Mouse (Mus musculus): ENCODE results near the gene Cxcl15. TPM values are rescaled to one million over a fixed set of nuclear protein-coding genes. Genes with fewer than 3 reads are reported as not detected.

Cxcl15 gene
- 0.03 TPM in 1 of 2 replicates, not detected in the other for polyA plus RNA-seq (2012; rRNA removed)
- not detected in 2 replicates for polyA plus RNA-seq (2014; fragmentation: Nextera tagmentation; extraction: Ambion mirVana)

DNA sequence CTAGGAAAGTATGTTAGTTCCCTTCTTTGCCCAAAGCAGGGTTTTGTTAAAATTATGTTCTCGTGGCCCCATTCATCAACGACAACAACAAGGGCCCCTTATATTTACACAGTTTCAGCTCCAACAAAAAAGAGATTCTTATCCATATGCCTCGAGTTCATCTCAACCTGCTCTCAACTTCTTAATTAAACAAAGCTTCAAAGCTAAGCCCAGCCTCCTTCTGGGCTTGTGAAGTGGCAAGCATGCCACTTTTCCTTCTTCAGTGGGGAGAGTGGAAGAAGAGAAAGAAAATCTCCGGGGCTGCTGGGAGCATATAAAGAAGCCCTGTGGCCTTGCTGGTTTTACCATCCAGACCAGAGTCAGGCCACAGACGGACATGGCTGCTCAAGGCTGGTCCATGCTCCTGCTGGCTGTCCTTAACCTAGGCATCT, at the start of gene Cxcl15:
TSS of gene Cxcl15 (plus strand) at position 340 of the 431 bp plus-strand sequence.
- no peak for ATAC-seq (ENCODE audit: insufficient read depth)
- Histone ChIP-seq H3K4me2 (ENCODE audit: low read depth) (no peak within 1 kb of the TSS), H3K36me3 (replicated peaks; ENCODE audit: control insufficient read depth, insufficient read depth, low read depth) (no peaks in the 10 kb centered on the region)

DNA sequence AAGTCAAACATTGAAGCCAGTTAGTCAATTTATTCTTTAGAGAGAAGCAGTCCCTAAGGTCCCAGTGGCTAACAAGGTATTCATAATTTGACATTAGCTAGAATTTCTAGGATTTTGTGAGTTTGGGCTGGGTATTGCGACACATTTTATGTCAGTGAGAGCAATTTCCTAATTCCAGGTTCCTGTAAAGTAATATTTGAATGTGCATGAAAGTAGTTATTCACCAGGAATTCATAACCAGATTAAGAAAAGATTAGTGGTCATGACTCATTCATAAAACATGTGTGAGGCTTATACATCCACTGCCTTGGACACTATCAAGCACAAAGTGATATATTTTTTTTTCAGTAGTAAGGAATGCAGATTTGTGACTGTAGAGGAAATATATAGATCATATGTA, 40.4 kb upstream of the Cxcl15 start:
- Histone ChIP-seq H3K4me2 (ENCODE audit: low read depth) (no peak overlapping the region), H3K36me3 (replicated peaks; ENCODE audit: control insufficient read depth, insufficient read depth, low read depth) (no peaks in the 10 kb centered on the region), H3K9me3 (ENCODE audit: control insufficient read depth, low read length) (no peaks in the 10 kb centered on the region), H3K27ac (no peak overlapping the region), H3K4me1 (replicated peaks; ENCODE audit: control insufficient read depth in 2 of 2, insufficient read depth in 2 of 2, low read length in 1 of 2) (no peaks in the 10 kb centered on the region; a peak in 1 of 4 replicates), H3K27me3 (ENCODE audit: control insufficient read depth, insufficient read depth, low read length) (peaks cover 4% of the 10 kb centered on the region), H3K9ac (replicated peaks) (no peak overlapping the region), H3K4me3 (ENCODE audit: insufficient read depth in 1 of 2, low read depth in 2 of 2, low read length in 2 of 2) (no peak overlapping the region)
- no peak for DNase-seq (ENCODE audit: low read depth in 3 of 3, low spot score in 3 of 3)
- no peak for TF ChIP-seq CTCF (IDR thresholded peaks at IDR 0.05; ENCODE audit: low read depth)
- TF ChIP-seq EP300 (IDR thresholded peaks at IDR 0.05; ENCODE audit: low read depth): no peak
- whole genome bisulfite sequencing (ENCODE audit: insufficient replicate concordance): 70% methylated on average over 1 of the region's 1 CpGs
- no peak for ATAC-seq (ENCODE audit: insufficient read depth)

More for the DNA sequence above, at the start of gene Cxcl15:
- Histone ChIP-seq H3K4me1 (replicated peaks; ENCODE audit: control insufficient read depth in 2 of 2, insufficient read depth in 2 of 2, low read length in 1 of 2) (no peaks in the 10 kb centered on the region), H3K9me3 (ENCODE audit: control insufficient read depth, low read length) (no peaks in the 10 kb centered on the region), H3K27ac (no peak within 1 kb of the TSS), H3K27me3 (ENCODE audit: control insufficient read depth, insufficient read depth, low read length) (no peaks in the 10 kb centered on the region), H3K9ac (replicated peaks) (no peak within 1 kb of the TSS), H3K4me3 (ENCODE audit: insufficient read depth in 1 of 2, low read depth in 2 of 2, low read length in 2 of 2) (no peak within 1 kb of the TSS)
- WGBS (ENCODE audit: insufficient replicate concordance): 47% methylated on average over 5 of the region's 5 CpGs
- no peak for TF ChIP-seq EP300 (IDR thresholded peaks at IDR 0.05; ENCODE audit: low read depth)
- TF ChIP-seq CTCF (IDR thresholded peaks at IDR 0.05; ENCODE audit: low read depth): no peak
- no peak for DNase-seq (ENCODE audit: low read depth in 3 of 3, low spot score in 3 of 3)

DNA sequence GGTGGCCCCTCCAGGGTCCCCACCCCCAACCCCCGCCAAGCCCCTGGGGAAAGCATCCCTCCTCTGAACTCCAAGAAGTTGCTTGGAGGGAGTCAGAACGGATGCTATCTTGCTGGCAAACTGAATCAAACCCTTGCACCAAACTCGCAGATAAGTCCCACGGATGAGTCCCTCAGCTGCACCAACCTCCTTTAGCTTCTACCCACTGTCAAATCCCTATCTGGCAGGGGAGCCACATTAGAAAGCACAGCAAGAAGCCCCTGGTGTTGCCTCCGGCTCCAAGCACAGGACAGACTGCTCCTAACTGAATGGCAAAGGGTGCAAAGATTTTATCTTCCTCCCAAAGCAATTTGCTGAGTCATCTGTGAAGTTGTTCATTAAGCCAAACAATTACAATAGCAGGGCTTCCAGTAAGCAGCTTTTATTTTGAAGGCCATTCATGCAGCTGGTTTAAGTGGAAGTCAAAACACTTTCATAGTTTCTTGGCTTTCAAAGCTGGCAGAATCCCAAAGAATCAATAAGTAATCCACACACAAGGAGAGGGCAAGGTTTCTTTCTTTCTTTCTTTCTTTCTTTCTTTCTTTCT, 36.2 kb upstream of the Cxcl15 start:
- ATAC-seq (ENCODE audit: insufficient read depth) (no peak), DNase-seq (ENCODE audit: low read depth in 3 of 3, low spot score in 3 of 3) (no peak)
- Histone ChIP-seq H3K27ac (no peak overlapping the region), H3K4me3 (ENCODE audit: insufficient read depth in 1 of 2, low read depth in 2 of 2, low read length in 2 of 2) (no peak overlapping the region), H3K27me3 (ENCODE audit: control insufficient read depth, insufficient read depth, low read length) (peaks cover 13% of the 10 kb centered on the region), H3K4me1 (replicated peaks; ENCODE audit: control insufficient read depth in 2 of 2, insufficient read depth in 2 of 2, low read length in 1 of 2) (no peaks in the 10 kb centered on the region; a peak in 1 of 4 replicates), H3K4me2 (ENCODE audit: low read depth) (no peak overlapping the region), H3K9me3 (ENCODE audit: control insufficient read depth, low read length) (no peaks in the 10 kb centered on the region), H3K36me3 (replicated peaks; ENCODE audit: control insufficient read depth, insufficient read depth, low read depth) (no peaks in the 10 kb centered on the region), H3K9ac (replicated peaks) (no peak overlapping the region)
- 25% methylated on average over 5 of the region's 5 CpGs for WGBS (ENCODE audit: insufficient replicate concordance)
- TF ChIP-seq EP300 (IDR thresholded peaks at IDR 0.05; ENCODE audit: low read depth): no peak
- TF ChIP-seq CTCF (IDR thresholded peaks at IDR 0.05; ENCODE audit: low read depth): no peak

DNA sequence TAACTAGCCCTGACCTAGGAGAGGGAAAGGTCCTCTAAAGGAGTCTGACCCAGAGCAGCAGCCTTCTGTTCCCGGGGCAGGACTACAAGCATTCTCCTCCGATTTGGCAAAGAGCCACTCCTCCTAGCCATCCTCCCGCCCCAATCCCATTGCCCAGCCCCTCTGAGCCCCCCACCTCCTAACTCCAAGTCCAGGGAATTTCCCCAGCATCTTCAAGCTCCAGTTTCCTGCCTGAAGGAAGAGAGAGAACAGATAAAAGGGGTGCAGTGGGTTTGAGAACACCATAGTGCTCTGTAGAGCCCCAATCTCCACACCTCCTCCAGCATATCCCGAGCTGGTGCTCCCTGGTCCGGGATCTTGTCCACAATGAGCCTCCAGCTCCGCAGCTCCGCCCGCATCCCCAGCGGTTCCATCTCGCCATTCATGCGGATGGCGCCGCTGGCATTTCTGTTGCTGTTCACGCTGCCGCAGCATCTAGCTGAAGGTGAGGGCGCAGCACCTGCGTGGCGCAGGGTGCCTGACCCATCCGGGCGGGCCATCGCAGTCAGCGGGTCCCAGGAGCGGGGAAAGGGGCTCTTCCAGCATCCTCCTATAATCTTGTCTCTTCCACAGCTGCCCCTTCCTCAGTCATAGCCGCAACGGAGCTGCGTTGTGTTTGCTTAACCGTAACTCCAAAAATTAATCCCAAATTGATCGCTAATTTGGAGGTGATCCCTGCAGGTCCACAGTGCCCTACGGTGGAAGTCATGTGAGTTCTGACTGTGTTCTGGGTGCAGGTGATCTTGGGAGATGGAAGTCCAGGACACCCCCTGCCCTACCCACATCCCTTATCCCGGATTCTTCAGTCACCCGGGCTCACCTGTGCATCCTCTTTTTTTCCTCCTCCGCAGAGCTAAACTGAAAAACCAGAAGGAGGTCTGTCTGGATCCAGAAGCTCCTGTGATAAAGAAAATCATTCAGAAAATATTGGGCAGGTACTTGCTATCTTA, 35.0 kb upstream of the Cxcl15 start, which contains the start of gene Cxcl5:
TSS of gene Cxcl5 (plus strand) at position 284 of the 989 bp plus-strand sequence.
- Histone ChIP-seq H3K4me2 (ENCODE audit: low read depth) (no peak within 1 kb of the TSS; the same call in 1 of the 2 replicates), H3K4me1 (replicated peaks; ENCODE audit: control insufficient read depth in 2 of 2, insufficient read depth in 2 of 2, low read length in 1 of 2) (no peaks in the 10 kb centered on the region; a peak in 1 of 4 replicates), H3K9ac (replicated peaks) (no peak within 1 kb of the TSS), H3K9me3 (ENCODE audit: control insufficient read depth, low read length) (no peaks in the 10 kb centered on the region), H3K27me3 (ENCODE audit: control insufficient read depth, insufficient read depth, low read length) (peaks cover 13% of the 10 kb centered on the region), H3K4me3 (ENCODE audit: insufficient read depth in 1 of 2, low read depth in 2 of 2, low read length in 2 of 2) (no peak within 1 kb of the TSS), H3K36me3 (replicated peaks; ENCODE audit: control insufficient read depth, insufficient read depth, low read depth) (no peaks in the 10 kb centered on the region), H3K27ac (no peak within 1 kb of the TSS)
- DNase-seq (ENCODE audit: low read depth in 3 of 3, low spot score in 3 of 3) (no peak), ATAC-seq (ENCODE audit: insufficient read depth) (no peak)
- WGBS (ENCODE audit: insufficient replicate concordance): 8% methylated on average over 32 of the region's 32 CpGs
- TF ChIP-seq CTCF (IDR thresholded peaks at IDR 0.05; ENCODE audit: low read depth) (no peak), EP300 (IDR thresholded peaks at IDR 0.05; ENCODE audit: low read depth) (no peak)

DNA sequence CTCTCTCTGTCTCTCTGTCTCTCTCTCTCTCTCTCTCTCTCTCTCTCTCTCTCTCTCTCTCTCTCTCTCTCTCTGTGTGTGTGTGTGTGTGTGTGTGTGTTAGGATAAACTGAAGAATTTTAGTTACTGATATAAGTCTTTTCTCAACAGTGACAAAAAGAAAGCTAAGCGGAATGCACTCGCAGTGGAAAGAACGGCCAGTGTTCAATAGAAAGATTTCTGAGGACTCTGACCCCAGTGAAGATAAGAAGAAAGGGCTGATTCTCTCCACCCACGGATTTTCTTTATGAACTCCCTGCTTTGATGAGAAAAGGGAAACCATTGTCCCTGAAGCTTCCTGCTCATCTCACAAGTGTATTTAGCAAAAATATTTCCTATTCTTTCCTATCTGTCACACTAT, 34.0 kb upstream of the Cxcl15 start:
- Histone ChIP-seq H3K36me3 (replicated peaks; ENCODE audit: control insufficient read depth, insufficient read depth, low read depth) (no peaks in the 10 kb centered on the region), H3K27ac (no peak overlapping the region), H3K9ac (replicated peaks) (no peak overlapping the region), H3K9me3 (ENCODE audit: control insufficient read depth, low read length) (no peaks in the 10 kb centered on the region), H3K27me3 (ENCODE audit: control insufficient read depth, insufficient read depth, low read length) (peaks cover 13% of the 10 kb centered on the region), H3K4me1 (replicated peaks; ENCODE audit: control insufficient read depth in 2 of 2, insufficient read depth in 2 of 2, low read length in 1 of 2) (no peaks in the 10 kb centered on the region; a peak in 1 of 4 replicates), H3K4me2 (ENCODE audit: low read depth) (no peak overlapping the region), H3K4me3 (ENCODE audit: insufficient read depth in 1 of 2, low read depth in 2 of 2, low read length in 2 of 2) (no peak overlapping the region)
- ATAC-seq (ENCODE audit: insufficient read depth) (no peak), DNase-seq (ENCODE audit: low read depth in 3 of 3, low spot score in 3 of 3) (no peak)
- no peak for TF ChIP-seq EP300 (IDR thresholded peaks at IDR 0.05; ENCODE audit: low read depth)
- no peak for TF ChIP-seq CTCF (IDR thresholded peaks at IDR 0.05; ENCODE audit: low read depth)
- WGBS (ENCODE audit: insufficient replicate concordance): 50% methylated on average over 4 of the region's 4 CpGs

All from liver, embryonic 14.5 days (tissue).